Mouse (Mus musculus): ENCODE measurements around the gene Anapc4.

DNA sequence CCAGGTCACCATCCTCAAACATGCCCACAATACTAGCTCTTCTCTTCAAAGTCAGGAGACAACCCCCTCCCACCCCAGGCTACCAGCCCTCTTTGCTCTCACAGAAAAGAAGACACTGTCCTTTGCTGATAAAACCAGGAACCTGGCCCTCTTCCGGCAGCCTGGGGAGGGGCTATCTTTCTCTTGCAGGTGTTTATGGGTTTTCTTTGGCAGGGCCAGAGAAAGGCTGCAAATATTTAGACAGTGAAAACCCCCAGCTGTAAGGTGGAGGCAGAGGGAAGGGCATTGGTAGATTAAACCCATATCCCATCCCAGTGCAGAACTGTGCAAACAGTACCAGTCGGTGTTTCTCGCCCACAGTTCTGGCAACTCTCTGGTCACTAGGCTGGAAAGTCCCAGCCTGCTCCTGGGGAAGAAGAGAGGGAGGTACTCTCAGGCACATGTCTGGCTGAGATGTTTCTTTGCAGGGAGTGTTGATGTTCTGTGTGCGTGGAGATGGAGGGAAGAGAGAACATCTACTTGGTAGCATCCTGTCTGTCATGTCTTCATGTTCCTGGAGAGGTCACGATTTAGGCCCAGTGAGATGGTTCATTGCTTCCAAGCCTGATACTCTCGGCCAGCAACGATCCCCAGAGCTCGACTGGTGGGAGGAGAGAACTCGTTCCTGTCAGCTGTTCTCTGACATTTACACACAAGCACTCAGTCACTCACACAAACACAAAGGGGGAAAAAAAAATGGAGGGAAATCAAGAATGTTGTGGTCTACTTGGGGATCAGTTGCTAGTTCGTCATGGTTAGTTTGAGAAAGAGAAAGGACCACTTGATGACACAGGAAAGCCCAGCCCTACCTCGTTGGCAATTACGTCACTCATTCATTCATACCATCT, 58.4 kb downstream of the Anapc4 start:
- TF ChIP-seq CTCF (IDR thresholded peaks at IDR 0.05; ENCODE audit: control insufficient read depth, insufficient read depth, insufficient read length) (no peak), MYOD1 (IDR thresholded peaks at IDR 0.05; ENCODE audit: control insufficient read depth, insufficient read length, low read depth) (no peak), USF1 (IDR thresholded peaks at IDR 0.05; ENCODE audit: low read depth) (no peak), CEBPB (IDR thresholded peaks at IDR 0.05; ENCODE audit: low read depth) (no peak), MYOG (IDR thresholded peaks at IDR 0.05; ENCODE audit: control insufficient read depth, extremely low read depth, insufficient read length) (no peak), MAX (IDR thresholded peaks at IDR 0.05) (no peak)
